Mouse (Mus musculus) embryonic facial prominence, embryonic 13.5 days (tissue): Measurements from ENCODE around the gene Olfr222. TPM values are rescaled to one million over a fixed set of nuclear protein-coding genes. Genes with fewer than 3 reads are reported as not detected.
"Not testable (repeated sequence)": the region's sequence is repeated elsewhere in the genome, so short reads cannot be mapped to it uniquely, and the experiment has no call there.

Source experiments
- ATAC-seq: fragments of 200-750 bp; cut with Nextera tagmentation; 2 replicates; pipeline ENCODE4 v1.8.0; 2017; ENCODE audit warnings: low read depth; ENCODE audit not compliant: insufficient number of reproducible peaks, insufficient read depth, low FRiP score, low TSS enrichment
- H3K27ac ChIP-seq: fragments of 300-500 bp; sonication (generic); 2 replicates; pipeline ENCODE4 v1.5.1; 2015; ENCODE audit warnings: moderate library complexity, mild to moderate bottlenecking, inconsistent platforms
- H3K27me3 ChIP-seq: fragments of 300-500 bp; sonication (generic); 2 replicates; pipeline ENCODE4 v1.6.1; 2015; ENCODE audit warnings: mild to moderate bottlenecking, inconsistent platforms
- H3K36me3 ChIP-seq: fragments of 300-500 bp; sonication (generic); 2 replicates; pipeline ENCODE4 v1.6.1; 2015; ENCODE audit warnings: mild to moderate bottlenecking, inconsistent platforms
- H3K4me1 ChIP-seq: fragments of 300-500 bp; sonication (generic); 2 replicates; pipeline ENCODE4 v1.6.1; 2015; ENCODE audit warnings: inconsistent platforms
- H3K4me2 ChIP-seq: fragments of 300-500 bp; sonication (generic); 2 replicates; pipeline ENCODE4 v1.6.1; 2015; ENCODE audit warnings: moderate library complexity, mild to moderate bottlenecking, inconsistent platforms
- H3K4me3 ChIP-seq: fragments of 300-500 bp; sonication (generic); 2 replicates; pipeline ENCODE4 v1.5.1; 2015; ENCODE audit warnings: mild to moderate bottlenecking, inconsistent platforms
- H3K9ac ChIP-seq: fragments of 300-500 bp; sonication (generic); 2 replicates; pipeline ENCODE4 v1.6.1; 2015; ENCODE audit warnings: mild to moderate bottlenecking, inconsistent platforms
- H3K9me3 ChIP-seq: fragments of 300-500 bp; sonication (generic); 2 replicates; pipeline ENCODE4 v1.6.1; 2016; ENCODE audit warnings: inconsistent platforms
- WGBS: fragments of 180-500 bp; shearing (Covaris S2); methylation state at CpG from one replicate; pipeline ENCODE4 v1.1.7; 2015; ENCODE audit warnings: mixed read lengths; 5-methylcytosine and 5-hydroxymethylcytosine counted together
- polyA plus RNA-seq: library from polyadenylated mRNA; unstranded; fragments of >200 nt; fragmentation: Nextera tagmentation; extraction: Ambion mirVana; gene quantifications from 2 replicates; pipeline ENCODE4 v1.2.1, GENCODE M21; 2015

Olfr222 gene
- 0.43 TPM in 1 of 2 replicates, not detected in the other for polyA plus RNA-seq

GRCm38 (mm10) chr11:59576135-59576534 is at the start of gene Olfr222:
Gene Olfr222, minus strand, starts transcription at chr11:59576235.
- not testable (repeated sequence) for H3K4me3 ChIP-seq, ATAC-seq, H3K9me3 ChIP-seq, H3K9ac ChIP-seq, H3K4me1 ChIP-seq, H3K36me3 ChIP-seq, H3K4me2 ChIP-seq, H3K27ac ChIP-seq
- peaks cover 13% of the 10 kb centered on the region; the same call in 1 of the 2 replicates for H3K27me3 ChIP-seq

GRCm38 (mm10) chr11:59624017-59624630 is 48.1 kb upstream of the Olfr222 start:
- ATAC-seq = no peak

GRCm38 (mm10) chr11:59622214-59622613 is 46.2 kb upstream of the Olfr222 start:
- Histone ChIP-seq H3K9ac (no peak overlapping the region), H3K4me1 (no peaks in the 10 kb centered on the region), H3K9me3 (no peaks in the 10 kb centered on the region), H3K36me3 (no peaks in the 10 kb centered on the region), H3K4me2 (no peak overlapping the region), H3K27me3 (no peaks in the 10 kb centered on the region), H3K4me3 (no peak overlapping the region), H3K27ac (no peak overlapping the region)
- ATAC-seq = no peak
- 78% methylated on average over 3 of the region's 3 CpGs for WGBS

More at GRCm38 (mm10) chr11:59624017-59624630, 48.1 kb upstream of the Olfr222 start:
- no peaks in the 10 kb centered on the region for H3K27me3 ChIP-seq
- no peak overlapping the region for H3K4me3 ChIP-seq
- H3K4me2 ChIP-seq = no peak overlapping the region
- no peak overlapping the region for H3K27ac ChIP-seq
- no peaks in the 10 kb centered on the region for H3K36me3 ChIP-seq
- H3K9me3 ChIP-seq = no peaks in the 10 kb centered on the region
- 39% methylated on average over 6 of the region's 6 CpGs for WGBS
- no peaks in the 10 kb centered on the region for H3K4me1 ChIP-seq
- no peak overlapping the region for H3K9ac ChIP-seq

DNA sequence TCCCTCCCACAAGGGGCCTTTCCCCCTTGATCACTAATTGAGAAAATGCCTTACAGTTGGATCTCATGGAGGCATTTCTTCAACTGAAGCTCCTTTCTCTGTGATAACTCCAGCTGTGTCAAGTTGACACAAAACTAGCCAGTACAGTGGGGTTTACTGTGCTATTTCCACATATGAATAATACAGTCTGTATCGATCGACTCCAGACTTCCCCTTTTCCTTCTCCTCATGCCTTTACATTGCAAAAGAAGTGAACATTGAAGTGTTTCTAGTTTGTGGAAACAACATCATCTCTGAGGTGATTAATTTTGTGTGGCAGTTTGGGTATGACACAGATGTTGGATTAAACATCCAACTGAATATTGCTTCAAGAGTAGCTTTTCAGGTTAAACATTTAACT is 41.0 kb upstream of the Olfr222 start:
- H3K27me3 ChIP-seq, H3K9me3 ChIP-seq, ATAC-seq, H3K4me2 ChIP-seq, H3K27ac ChIP-seq, H3K4me3 ChIP-seq, H3K36me3 ChIP-seq, H3K9ac ChIP-seq, H3K4me1 ChIP-seq: not testable (repeated sequence)
- WGBS = 92% methylated on average over 2 of the region's 2 CpGs

DNA sequence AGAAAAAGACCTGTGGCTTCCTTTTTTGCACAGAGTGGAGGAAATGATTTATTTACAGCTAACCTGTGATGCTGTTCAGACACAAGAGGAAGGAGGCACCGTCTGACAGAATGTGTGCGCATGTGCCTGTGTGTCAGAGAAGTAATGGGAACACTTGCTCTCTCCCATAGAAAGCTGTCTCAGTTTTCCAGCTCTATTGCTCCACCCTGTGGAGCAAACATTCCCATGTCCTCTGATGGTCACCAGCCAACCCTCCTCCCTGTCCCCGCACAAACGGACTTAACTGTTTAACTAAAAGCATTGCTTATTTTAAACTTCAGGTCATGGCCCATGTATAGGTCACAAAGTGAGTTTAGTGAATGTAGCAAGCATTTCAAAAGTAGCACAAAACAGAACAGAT is 38.1 kb upstream of the Olfr222 start:
- Histone ChIP-seq H3K27ac (no peak overlapping the region), H3K27me3 (no peaks in the 10 kb centered on the region), H3K4me1 (peaks cover 2% of the 10 kb centered on the region; the same call in 1 of the 2 replicates), H3K4me3 (no peak overlapping the region), H3K9ac (no peak overlapping the region), H3K36me3 (no peaks in the 10 kb centered on the region), H3K9me3 (no peaks in the 10 kb centered on the region), H3K4me2 (no peak overlapping the region)
- no peak for ATAC-seq
- WGBS = 54% methylated on average over 4 of the region's 4 CpGs

DNA sequence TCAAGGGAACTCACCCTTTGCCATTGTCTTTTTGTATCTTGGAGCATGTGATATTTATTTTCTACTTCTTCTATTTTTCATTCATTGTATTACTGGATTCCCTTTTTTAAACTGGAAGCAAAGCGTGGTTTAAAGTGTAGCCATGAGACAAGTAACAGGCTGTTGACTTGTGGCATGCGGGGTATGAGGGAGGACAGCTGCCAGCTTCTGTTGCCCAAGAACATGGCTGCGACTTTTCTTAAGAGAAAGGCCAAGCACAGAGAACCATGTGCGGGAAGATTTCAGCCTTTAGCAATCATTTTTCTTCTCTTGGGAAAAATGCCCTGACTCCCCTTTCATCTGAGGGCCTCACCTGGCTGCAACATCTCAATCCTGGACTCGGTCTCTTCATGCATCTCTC is 35.6 kb upstream of the Olfr222 start:
- H3K9ac ChIP-seq = no peak overlapping the region
- H3K27me3 ChIP-seq = no peaks in the 10 kb centered on the region
- ATAC-seq = no peak
- 79% methylated on average over 5 of the region's 5 CpGs for WGBS
- no peak overlapping the region for H3K27ac ChIP-seq
- no peaks in the 10 kb centered on the region for H3K36me3 ChIP-seq
- H3K4me3 ChIP-seq = no peak overlapping the region
- peaks cover 2% of the 10 kb centered on the region; the same call in 1 of the 2 replicates for H3K4me1 ChIP-seq
- H3K4me2 ChIP-seq = no peak overlapping the region
- H3K9me3 ChIP-seq = no peaks in the 10 kb centered on the region

- H3K27ac ChIP-seq = no peak overlapping the region
- no peaks in the 10 kb centered on the region for H3K36me3 ChIP-seq
- no peak overlapping the region for H3K9ac ChIP-seq
- H3K27me3 ChIP-seq = no peaks in the 10 kb centered on the region
- no peak for ATAC-seq
- H3K4me2 ChIP-seq = no peak overlapping the region
- no peaks in the 10 kb centered on the region for H3K4me1 ChIP-seq
- H3K9me3 ChIP-seq = no peaks in the 10 kb centered on the region
- H3K4me3 ChIP-seq = no peak overlapping the region
- WGBS = 54% methylated on average over 1 of the region's 1 CpGs
These were observed 26.3 kb upstream of the Olfr222 start for GRCm38 (mm10) chr11:59602287-59602686.

DNA sequence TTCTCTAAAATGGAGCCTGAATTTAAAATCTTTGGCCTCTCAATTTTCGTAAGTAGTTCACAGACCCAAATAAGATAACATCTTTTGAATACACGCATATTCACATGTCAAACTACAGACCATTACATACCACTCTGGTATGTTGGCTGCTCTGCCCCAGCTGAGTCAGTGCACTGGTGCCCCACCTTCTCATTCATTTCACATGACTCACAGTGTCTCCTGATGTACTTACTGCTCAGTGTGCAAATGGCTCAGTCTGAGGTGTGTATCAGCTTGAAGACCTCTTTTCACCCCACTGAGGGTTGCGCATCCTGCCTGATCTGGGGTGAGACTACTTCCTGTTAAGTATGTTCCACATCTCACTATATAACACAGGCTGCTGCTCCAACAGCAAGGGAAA is 24.8 kb upstream of the Olfr222 start:
- H3K9me3 ChIP-seq = no peaks in the 10 kb centered on the region
- H3K27me3 ChIP-seq = no peaks in the 10 kb centered on the region
- no peak overlapping the region for H3K9ac ChIP-seq
- ATAC-seq = no peak
- no peak overlapping the region for H3K4me3 ChIP-seq
- 87% methylated on average over 3 of the region's 3 CpGs for WGBS
- no peak overlapping the region for H3K27ac ChIP-seq
- no peaks in the 10 kb centered on the region for H3K4me1 ChIP-seq
- H3K36me3 ChIP-seq = no peaks in the 10 kb centered on the region
- H3K4me2 ChIP-seq = no peak overlapping the region

GRCm38 (mm10) chr11:59599211-59599610 is 23.2 kb upstream of the Olfr222 start:
- Histone ChIP-seq H3K27ac (no peak overlapping the region), H3K9ac (no peak overlapping the region), H3K27me3 (no peaks in the 10 kb centered on the region), H3K9me3 (no peaks in the 10 kb centered on the region), H3K4me1 (no peaks in the 10 kb centered on the region), H3K4me2 (no peak overlapping the region), H3K4me3 (no peak overlapping the region), H3K36me3 (no peaks in the 10 kb centered on the region)
- 51% methylated on average over 7 of the region's 7 CpGs for WGBS
- no peak for ATAC-seq

DNA sequence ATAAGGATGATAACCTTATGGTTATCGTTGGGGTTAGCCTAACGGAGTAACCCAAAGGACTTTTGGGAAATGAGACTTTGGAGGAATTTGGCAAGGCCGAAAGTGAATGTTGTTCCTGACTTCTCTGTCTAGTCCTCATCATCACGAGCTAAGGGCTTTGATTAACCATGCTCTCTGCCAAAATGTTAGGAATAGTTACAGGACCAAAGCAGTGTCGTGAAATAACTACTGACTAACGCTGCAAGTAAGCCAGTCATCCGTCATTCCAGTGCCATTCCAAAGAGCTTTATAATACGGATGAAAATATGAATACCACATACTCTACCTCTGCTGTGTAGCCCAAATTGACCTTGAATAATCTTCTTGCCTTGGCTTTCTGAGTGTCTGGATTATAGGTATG is 20.9 kb upstream of the Olfr222 start:
- WGBS = 85% methylated on average over 8 of the region's 8 CpGs

GRCm38 (mm10) chr11:59596091-59596490 is 20.1 kb upstream of the Olfr222 start:
- H3K9me3 ChIP-seq = no peaks in the 10 kb centered on the region
- no peak overlapping the region for H3K4me2 ChIP-seq
- 46% methylated on average over 4 of the region's 4 CpGs for WGBS
- H3K4me1 ChIP-seq = no peaks in the 10 kb centered on the region
- H3K27me3 ChIP-seq = no peaks in the 10 kb centered on the region
- no peak for ATAC-seq
- H3K4me3 ChIP-seq = no peak overlapping the region
- no peaks in the 10 kb centered on the region for H3K36me3 ChIP-seq
- H3K9ac ChIP-seq = no peak overlapping the region
- no peak overlapping the region for H3K27ac ChIP-seq

More for the DNA sequence above, 20.9 kb upstream of the Olfr222 start:
- H3K4me1 ChIP-seq = no peaks in the 10 kb centered on the region
- no peak overlapping the region for H3K4me3 ChIP-seq
- H3K27me3 ChIP-seq = no peaks in the 10 kb centered on the region
- ATAC-seq = no peak
- no peak overlapping the region for H3K9ac ChIP-seq
- no peaks in the 10 kb centered on the region for H3K36me3 ChIP-seq
- H3K27ac ChIP-seq = no peak overlapping the region
- H3K9me3 ChIP-seq = no peaks in the 10 kb centered on the region
- no peak overlapping the region for H3K4me2 ChIP-seq

DNA sequence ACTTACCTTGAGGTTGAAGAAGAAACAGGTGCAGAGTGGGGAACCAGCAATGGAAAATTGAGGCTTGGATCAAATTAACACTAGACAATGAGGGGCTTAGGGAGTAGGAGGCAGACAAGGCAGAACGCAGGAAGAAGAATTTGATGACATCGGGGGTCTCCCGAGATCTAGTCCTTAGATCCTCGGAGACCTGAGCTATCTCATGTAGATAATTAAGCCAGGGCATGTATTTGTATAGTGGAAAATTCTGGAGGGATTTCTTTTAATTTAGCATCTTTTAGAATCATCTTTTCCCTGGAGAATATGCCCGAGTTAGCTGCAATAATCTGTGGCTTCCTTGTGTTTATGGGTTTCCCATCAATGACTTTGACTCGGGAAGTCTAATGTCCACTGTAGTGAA is 17.2 kb upstream of the Olfr222 start, which contains the start of gene Olfr223:
Gene Olfr223, minus strand, starts transcription at position 101 of the 400 bp plus-strand sequence.
- no peaks in the 10 kb centered on the region for H3K4me1 ChIP-seq
- no peaks in the 10 kb centered on the region for H3K36me3 ChIP-seq
- H3K4me3 ChIP-seq = no peak within 1 kb of the TSS
- no peak within 1 kb of the TSS for H3K9ac ChIP-seq
- ATAC-seq = no peak
- no peak within 1 kb of the TSS for H3K4me2 ChIP-seq
- 81% methylated on average over 6 of the region's 6 CpGs for WGBS
- no peak within 1 kb of the TSS for H3K27ac ChIP-seq
- no peaks in the 10 kb centered on the region for H3K27me3 ChIP-seq
- H3K9me3 ChIP-seq = no peaks in the 10 kb centered on the region
